Mouse (Mus musculus) CH12.LX (cell line): Measurements from ENCODE around the gene Stard7. TPM values are rescaled to one million over a fixed set of nuclear protein-coding genes. Genes with fewer than 3 reads are reported as not detected.

ENCODE experiments used
- DNase-seq: peaks from one replicate; pipeline ENCODE4 v3.0.0-alpha.2; 2013; ENCODE audit errors: extremely low read depth
- H3K27ac ChIP-seq: 2 replicates; pipeline ENCODE4 v1.5.1; 2012; ENCODE audit warnings: low read depth, mild to moderate bottlenecking, control low read depth, moderate library complexity; ENCODE audit not compliant: insufficient read depth
- H3K27me3 ChIP-seq: replicated peaks from 2 replicates; pipeline ENCODE3; 2012; ENCODE audit warnings: inconsistent platforms
- H3K36me3 ChIP-seq, 2 experiments: replicated peaks in 1 of 2; 2 replicates each; pipeline versions ENCODE3 to v1.6.1; 2012; ENCODE audit warnings: inconsistent platforms in 1 of 2, low read length in 1 of 2, mild to moderate bottlenecking in 1 of 2, mixed read lengths in 1 of 2, moderate library complexity in 1 of 2; ENCODE audit not compliant: control insufficient read depth in 1 of 2, insufficient read depth in 1 of 2
- H3K4me1 ChIP-seq, 2 experiments: 2 replicates each; pipeline ENCODE4 v1.6.1; 2012; ENCODE audit warnings: inconsistent platforms in 1 of 2, moderate library complexity in 1 of 2; ENCODE audit not compliant: insufficient read depth in 2 of 2, control insufficient read depth in 1 of 2
- H3K4me2 ChIP-seq: 2 replicates; pipeline ENCODE4 v1.6.1; 2012; ENCODE audit warnings: low read depth, mild to moderate bottlenecking, control low read depth; ENCODE audit not compliant: poor library complexity, insufficient read depth, severe bottlenecking
- H3K4me3 ChIP-seq, 3 experiments: fragments of 150-350 bp in 1 of 3; sonication (generic) in 1 of 3; replicated peaks in 1 of 3; 2 replicates each; pipeline versions ENCODE3 to v1.5.1; 2011 to 2012; ENCODE audit warnings: low read depth in 2 of 3, low read length in 2 of 3, mild to moderate bottlenecking in 2 of 3, moderate library complexity in 2 of 3, control low read depth in 1 of 3, improper control_type of control experiment in 1 of 3, inconsistent platforms in 1 of 3, mixed read lengths in 1 of 3; ENCODE audit not compliant: poor library complexity in 1 of 3
- H3K79me2 ChIP-seq: replicated peaks from 2 replicates; pipeline ENCODE4 v1.6.1; 2012; ENCODE audit warnings: mild to moderate bottlenecking, moderate library complexity; ENCODE audit not compliant: control insufficient read depth, poor library complexity, insufficient read depth, severe bottlenecking; ENCODE audit errors: extremely low read depth
- H3K9ac ChIP-seq: 2 replicates; pipeline ENCODE4 v1.6.1; 2012; ENCODE audit warnings: low read depth, mild to moderate bottlenecking, control low read depth, moderate library complexity; ENCODE audit not compliant: insufficient read depth
- H3K9me3 ChIP-seq: replicated peaks from 2 replicates; pipeline ENCODE3; 2012; ENCODE audit warnings: low read length, inconsistent platforms, mixed read lengths
- CHD1 ChIP-seq: IDR thresholded peaks from 2 replicates; pipeline ENCODE4 v1.6.1; 2012; ENCODE audit warnings: low read depth, low read length, improper control_type of control experiment, inconsistent platforms
- CTCF ChIP-seq, 2 experiments: IDR thresholded peaks in 1 of 2; conservative IDR thresholded peaks in 1 of 2; 2 replicates each; pipeline ENCODE4 v1.5.1; 2011 to 2012; ENCODE audit warnings: low read depth in 2 of 2, low read length in 2 of 2, improper control_type of control experiment in 1 of 2, inconsistent platforms in 1 of 2, mild to moderate bottlenecking in 1 of 2, moderate library complexity in 1 of 2
- ETS1 ChIP-seq: conservative IDR thresholded peaks from 2 replicates; pipeline ENCODE4 v1.6.1; 2012; ENCODE audit warnings: low read depth, mild to moderate bottlenecking, inconsistent platforms, low read length, improper control_type of control experiment, moderate library complexity
- GABPA ChIP-seq: IDR thresholded peaks from 2 replicates; pipeline ENCODE4 v1.6.1; 2012; ENCODE audit warnings: low read depth, low read length, improper control_type of control experiment, inconsistent platforms; ENCODE audit not compliant: insufficient replicate concordance
- JUN ChIP-seq: IDR thresholded peaks from 2 replicates; pipeline ENCODE4 v1.6.1; 2011; ENCODE audit warnings: low read depth, mild to moderate bottlenecking, low read length, improper control_type of control experiment, moderate library complexity; ENCODE audit not compliant: insufficient read depth
- JUND ChIP-seq: conservative IDR thresholded peaks from 2 replicates; pipeline ENCODE4 v1.6.1; 2011; ENCODE audit warnings: low read depth, low read length, improper control_type of control experiment
- MAFK ChIP-seq: IDR thresholded peaks from 2 replicates; pipeline ENCODE4 v1.6.1; 2011; ENCODE audit warnings: low read length, improper control_type of control experiment; ENCODE audit not compliant: insufficient replicate concordance
- MAX ChIP-seq: IDR thresholded peaks from 2 replicates; pipeline ENCODE4 v1.6.1; 2011; ENCODE audit warnings: low read length, improper control_type of control experiment
- MAZ ChIP-seq: IDR thresholded peaks from 2 replicates; pipeline ENCODE4 v1.6.1; 2012; ENCODE audit warnings: low read depth, mild to moderate bottlenecking, inconsistent platforms, low read length, improper control_type of control experiment, moderate library complexity
- MXI1 ChIP-seq: IDR thresholded peaks from 2 replicates; pipeline ENCODE4 v1.6.1; 2011; ENCODE audit warnings: mild to moderate bottlenecking, low read depth, low read length, improper control_type of control experiment
- PAX5 ChIP-seq: IDR thresholded peaks from 2 replicates; pipeline ENCODE4 v1.6.1; 2012; ENCODE audit warnings: low read length, inconsistent platforms, mixed read lengths
- POLR2A ChIP-seq: IDR thresholded peaks from 2 replicates; pipeline ENCODE4 v1.6.1; 2011; ENCODE audit warnings: low read depth, mild to moderate bottlenecking, improper control_type of control experiment, low read length
- RAD21 ChIP-seq: IDR thresholded peaks from 2 replicates; pipeline ENCODE4 v1.6.1; 2011; ENCODE audit warnings: low read depth, mild to moderate bottlenecking, low read length, improper control_type of control experiment, moderate library complexity
- SMC3 ChIP-seq: IDR thresholded peaks from 2 replicates; pipeline ENCODE4 v1.6.1; 2011; ENCODE audit warnings: low read depth, low read length, improper control_type of control experiment
- USF2 ChIP-seq: conservative IDR thresholded peaks from 2 replicates; pipeline ENCODE4 v1.6.1; 2011; ENCODE audit warnings: low read depth, low read length, improper control_type of control experiment
- ZC3H11A ChIP-seq: IDR thresholded peaks from 2 replicates; pipeline ENCODE4 v1.6.1; 2012; ENCODE audit warnings: low read depth, mild to moderate bottlenecking, inconsistent platforms, low read length, improper control_type of control experiment
- ZKSCAN1 ChIP-seq: IDR thresholded peaks from 2 replicates; pipeline ENCODE4 v1.6.1; 2012; ENCODE audit warnings: low read depth, inconsistent platforms, low read length, improper control_type of control experiment, borderline replicate concordance
- dilution Hi-C: fragments of 300-500 bp; cut with MboI; formaldehyde crosslinking; loops from 2 replicates; pipeline ENCODE4 v1.14.3; 2020; ENCODE audit warnings: low sequenced_read_pairs; ENCODE audit not compliant: extremely low pct_unique_long_range_greater_than_20kb, extremely low pct_ligation_motif_present
- in situ Hi-C: fragments of 300-500 bp; cut with MboI; formaldehyde crosslinking; loops from 3 replicates; pipeline ENCODE4 v1.14.3; 2019; ENCODE audit warnings: low sequenced_read_pairs, low pct_ligation_motif_present, low pct_unique_long_range_greater_than_20kb, mixed read lengths
- polyA plus RNA-seq: library from polyadenylated mRNA; unstranded; fragments of >175 nt; gene quantifications from 2 replicates; pipeline ENCODE4 v1.2.1, GENCODE M21; 2012; ENCODE audit warnings: low read depth; ENCODE audit not compliant: insufficient read length
- total RNA-seq, 2 experiments: library from RNA; depleted of rRNA; stranded (reverse); fragments of 300-350 nt in 1 of 2; fragments of >200 nt in 1 of 2; gene quantifications; 2 replicates each; pipeline ENCODE4 v1.2.3; 2012 to 2014

Stard7 gene
- total and polyA plus RNA-seq, 3 experiments, result 69.0 to 122 (median 80.6) TPM

DNA sequence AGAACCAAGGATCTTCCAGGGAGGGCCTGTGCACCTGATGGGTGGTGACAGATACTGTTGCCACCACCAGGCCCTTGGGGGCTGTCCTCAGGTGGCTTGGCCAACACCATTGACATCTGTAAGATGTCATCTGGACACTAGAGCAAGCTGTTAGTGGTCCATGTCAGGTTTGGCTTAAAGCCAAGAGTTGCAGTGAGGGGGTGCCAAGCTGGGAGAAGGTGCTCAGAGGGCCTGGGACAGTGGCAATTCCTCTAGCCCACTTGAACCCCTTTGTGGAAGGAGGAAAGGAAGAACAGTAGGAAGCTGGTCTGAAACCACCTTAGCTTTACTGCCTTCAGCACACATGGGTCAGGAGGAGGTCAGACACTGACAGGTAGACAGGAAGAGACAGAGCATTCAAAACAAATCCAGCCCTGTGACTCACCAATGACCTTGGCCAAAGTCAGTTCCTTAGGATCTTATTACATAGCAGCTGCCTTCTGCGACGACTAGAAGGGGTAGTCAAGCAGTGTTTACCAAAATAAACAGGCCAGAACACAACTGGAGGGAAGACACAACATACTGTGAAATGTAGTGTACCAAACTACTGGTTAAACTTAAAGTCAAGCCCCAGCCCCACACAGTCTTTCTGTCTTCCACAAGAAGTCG is 18.0 kb upstream of the Stard7 start:
- Histone ChIP-seq H3K36me3 (peaks cover 13 to 58% of the 10 kb centered on the region in 2 experiments), H3K4me1 (peaks cover 0 to 19% of the 10 kb centered on the region in 2 experiments; a peak in 2 of 4 replicates), H3K4me2 (no peak overlapping the region)
- TF ChIP-seq MAFK (no peak), RAD21 (no peak), ZC3H11A (no peak), CTCF (conservative IDR thresholded peaks at IDR 0.05 in 1 of 2, IDR thresholded peaks at IDR 0.05 in 1 of 2; ENCODE audit: low read depth in 2 of 2, low read length in 2 of 2) (no peak), MAZ (no peak), USF2 (no peak), POLR2A (no peak), SMC3 (no peak)
- TF ChIP-seq, all 38 proteins: peak for 0
- no peaks in the 10 kb centered on the region for H3K27me3 ChIP-seq
- peaks cover 9% of the 10 kb centered on the region for H3K79me2 ChIP-seq
- H3K9me3 ChIP-seq, result no peaks in the 10 kb centered on the region
- no peak overlapping the region for H3K9ac ChIP-seq
- DNase-seq, result no peak
- dilution Hi-C loops, result no loop called here
- in situ Hi-C loops, result no loop called here
- H3K27ac ChIP-seq, result no peak overlapping the region
- no peak overlapping the region for H3K4me3 ChIP-seq

GRCm38 (mm10) chr2:127252787-127253186 is 17.2 kb upstream of the Stard7 start:
- dilution Hi-C loops (no loop called here), in situ Hi-C loops (no loop called here)
- DNase-seq, result no peak
- Histone ChIP-seq H3K9ac (no peak overlapping the region), H3K4me1 (peaks cover 0 to 19% of the 10 kb centered on the region in 2 experiments; a peak in 2 of 4 replicates)
- no peak for TF ChIP-seq ZKSCAN1
- no peak for TF ChIP-seq JUND
- no peak for TF ChIP-seq MAX
- TF ChIP-seq MAZ, result no peak
- TF ChIP-seq PAX5, result no peak
- no peak for TF ChIP-seq CHD1
- no peak for TF ChIP-seq POLR2A
- TF ChIP-seq ETS1, result no peak
- TF ChIP-seq JUN, result no peak
- no peak for TF ChIP-seq GABPA
- TF ChIP-seq MXI1, result no peak
- TF ChIP-seq, all 38 proteins: peak for 0
- H3K27me3 ChIP-seq, result no peaks in the 10 kb centered on the region
- H3K4me2 ChIP-seq, result no peak overlapping the region
- H3K4me3 ChIP-seq, result no peak overlapping the region
- peaks cover 21 to 66% of the 10 kb centered on the region in 2 experiments for H3K36me3 ChIP-seq
- no peaks in the 10 kb centered on the region for H3K9me3 ChIP-seq
- H3K27ac ChIP-seq, result no peak overlapping the region
- peaks cover 6% of the 10 kb centered on the region for H3K79me2 ChIP-seq
